Mouse (Mus musculus) erythroblast, embryonic 14.5 days (primary cell): ENCODE data around the gene Mcm3.

ENCODE experiments used
- GATA1 ChIP-seq: IDR thresholded peaks from 2 replicates; pipeline ENCODE4 v1.6.1; 2012; ENCODE audit warnings: low read length, inconsistent platforms, mixed read lengths
- TAL1 ChIP-seq: IDR thresholded peaks from 3 replicates; pipeline ENCODE4 v1.6.1; 2012; ENCODE audit warnings: low read length, inconsistent platforms, mixed read lengths

DNA sequence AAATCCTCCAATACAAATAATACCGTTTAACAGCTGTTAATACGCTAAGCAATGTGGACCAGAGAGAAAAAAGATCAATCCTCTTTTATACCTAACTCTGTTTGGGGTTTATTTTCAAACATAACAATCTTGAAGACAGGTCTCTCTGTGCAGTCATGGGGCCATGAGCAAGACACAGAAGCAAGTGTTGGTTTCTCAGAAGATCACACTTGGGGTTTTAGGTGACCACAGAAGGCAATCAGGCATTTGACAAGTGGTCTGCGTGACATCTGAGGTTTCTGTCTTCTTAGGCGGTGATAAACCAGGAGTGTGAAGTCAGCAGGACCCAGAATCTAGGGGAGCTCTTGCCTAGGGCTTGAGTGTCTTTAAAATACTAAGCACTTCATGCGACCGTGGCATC, 53.6 kb downstream of the Mcm3 start:
- TF ChIP-seq TAL1, result no peak
- no peak for TF ChIP-seq GATA1
